Mouse (Mus musculus) liver, postnatal 0 days (tissue): ENCODE measurements around the gene Pdia5. TPM values are rescaled to one million over a fixed set of nuclear protein-coding genes. Genes with fewer than 3 reads are reported as not detected.

Experiments used
- ATAC-seq: fragments of 200-750 bp; cut with Nextera tagmentation; 2 replicates; pipeline ENCODE4 v1.8.0; 2017; ENCODE audit warnings: mild to moderate bottlenecking, moderate library complexity
- DNase-seq: peaks from one replicate; pipeline ENCODE4 v3.0.0-alpha.2; 2016
- H3K27ac ChIP-seq: fragments of 300-500 bp; sonication (generic); 2 replicates; pipeline ENCODE4 v1.5.1; 2014; ENCODE audit warnings: antibody characterized with exemption, moderate library complexity, mild to moderate bottlenecking, low read depth
- H3K27me3 ChIP-seq: fragments of 300-500 bp; sonication (generic); 2 replicates; pipeline ENCODE4 v1.6.1; 2014; ENCODE audit warnings: low read length, control low read depth, mixed read lengths; ENCODE audit not compliant: insufficient read depth
- H3K36me3 ChIP-seq: fragments of 300-500 bp; sonication (generic); replicated peaks from 2 replicates; pipeline ENCODE4 v1.6.1; 2014; ENCODE audit warnings: mild to moderate bottlenecking, control low read depth, low read length, moderate library complexity, mixed read lengths; ENCODE audit not compliant: insufficient read depth
- H3K4me1 ChIP-seq: fragments of 300-500 bp; sonication (generic); 2 replicates; pipeline ENCODE4 v1.6.1; 2014; ENCODE audit warnings: antibody characterized with exemption, mild to moderate bottlenecking, control low read depth; ENCODE audit not compliant: insufficient read depth
- H3K4me2 ChIP-seq: fragments of 300-500 bp; sonication (generic); 2 replicates; pipeline ENCODE4 v1.6.1; 2014; ENCODE audit warnings: low read depth, mild to moderate bottlenecking, low read length, moderate library complexity, mixed read lengths
- H3K4me3 ChIP-seq: fragments of 300-500 bp; sonication (generic); 2 replicates; pipeline ENCODE4 v1.5.1; 2014; ENCODE audit warnings: low read depth, low read length
- H3K9ac ChIP-seq: fragments of 300-500 bp; sonication (generic); replicated peaks from 2 replicates; pipeline ENCODE4 v1.6.1; 2014; ENCODE audit warnings: mild to moderate bottlenecking, moderate library complexity
- H3K9me3 ChIP-seq: fragments of 300-500 bp; sonication (generic); 2 replicates; pipeline ENCODE4 v1.6.1; 2016; ENCODE audit warnings: mild to moderate bottlenecking, control low read depth, low read length, mixed read lengths
- CTCF ChIP-seq: sonication (generic); IDR thresholded peaks from 2 replicates; pipeline ENCODE4 v1.5.1; 2016; ENCODE audit warnings: antibody characterized with exemption, low read depth
- EP300 ChIP-seq: IDR thresholded peaks from 2 replicates; pipeline ENCODE4 v1.6.1; 2016; ENCODE audit warnings: antibody characterized with exemption, low read depth, mild to moderate bottlenecking
- WGBS: fragments of 180-500 bp; shearing (Covaris S2); extraction: QIAGEN DNeasy Blood & Tissue Kit; methylation state at CpG from one replicate; pipeline ENCODE4 v1.1.7; 2014; ENCODE audit not compliant: insufficient replicate concordance; 5-methylcytosine and 5-hydroxymethylcytosine counted together
- polyA plus RNA-seq: library from polyadenylated mRNA; unstranded; fragments of >200 nt; fragmentation: Nextera tagmentation; extraction: Ambion mirVana; gene quantifications from 2 replicates; pipeline ENCODE4 v1.2.1, GENCODE M21; 2015

The Pdia5 gene
- polyA plus RNA-seq, 1 experiment from 2014 or later, result 58.7 TPM

DNA sequence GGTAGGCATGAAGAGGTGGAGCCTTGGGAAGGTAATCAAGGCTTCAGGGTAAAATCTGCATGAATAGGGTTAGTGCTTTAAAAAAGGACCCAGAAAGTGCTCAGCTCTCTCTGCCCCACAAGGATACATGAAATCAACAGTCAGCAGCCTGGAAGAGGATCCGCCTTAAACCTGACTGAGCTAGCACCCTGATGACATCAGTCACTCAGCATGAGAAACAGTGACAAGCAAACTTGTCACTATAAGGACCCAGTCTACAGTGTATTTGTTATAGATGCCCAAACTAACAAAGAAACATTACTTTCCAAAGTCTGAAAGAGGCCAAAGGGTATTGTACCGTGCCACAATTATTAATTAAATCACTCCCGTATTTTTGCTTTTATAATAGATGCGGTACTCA is 2.9 kb downstream of the Pdia5 start:
- no peak overlapping the region for H3K9ac ChIP-seq

DNA sequence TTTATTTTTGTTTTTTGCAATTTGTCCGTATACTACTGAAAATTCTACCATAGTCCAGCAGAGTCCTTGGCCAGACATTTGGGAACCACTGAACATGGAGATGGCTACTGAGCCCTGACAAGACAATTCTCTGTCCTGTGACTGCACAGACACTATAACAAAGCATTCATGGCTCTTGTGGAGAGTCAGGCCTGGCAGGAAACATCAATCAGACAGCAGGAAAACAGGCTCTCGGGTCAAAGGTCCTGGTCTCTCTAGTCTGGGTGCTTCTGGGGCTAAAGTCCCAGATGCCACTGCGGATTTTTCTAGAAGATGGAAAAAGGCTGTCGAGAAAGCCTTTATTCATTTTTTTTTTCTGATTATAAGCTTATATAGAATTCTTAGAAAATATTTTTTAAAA is 3.6 kb downstream of the Pdia5 start:
- Histone ChIP-seq H3K4me2 (no peak overlapping the region), H3K4me3 (no peak overlapping the region), H3K36me3 (no peaks in the 10 kb centered on the region), H3K27ac (peak overlapping the region; percentile 57), H3K9me3 (no peaks in the 10 kb centered on the region), H3K27me3 (no peaks in the 10 kb centered on the region), H3K9ac (no peak overlapping the region), H3K4me1 (peaks cover 39% of the 10 kb centered on the region)
- WGBS, result 40% methylated on average over 4 of the region's 4 CpGs
- TF ChIP-seq CTCF, result no peak
- no peak for TF ChIP-seq EP300
- DNase-seq (no peak), ATAC-seq (no peak)

More for the DNA sequence above, 2.9 kb downstream of the Pdia5 start:
- H3K4me1 ChIP-seq, result peaks cover 39% of the 10 kb centered on the region
- 83% methylated on average over 4 of the region's 4 CpGs for WGBS
- H3K4me2 ChIP-seq, result no peak overlapping the region
- H3K4me3 ChIP-seq, result no peak overlapping the region
- TF ChIP-seq CTCF (no peak), EP300 (no peak)
- peak overlapping the region; percentile 48; the same call in 1 of the 2 replicates for H3K27ac ChIP-seq
- no peak for ATAC-seq
- DNase-seq, result no peak
- H3K27me3 ChIP-seq, result no peaks in the 10 kb centered on the region
- no peaks in the 10 kb centered on the region for H3K9me3 ChIP-seq
- no peaks in the 10 kb centered on the region for H3K36me3 ChIP-seq

DNA sequence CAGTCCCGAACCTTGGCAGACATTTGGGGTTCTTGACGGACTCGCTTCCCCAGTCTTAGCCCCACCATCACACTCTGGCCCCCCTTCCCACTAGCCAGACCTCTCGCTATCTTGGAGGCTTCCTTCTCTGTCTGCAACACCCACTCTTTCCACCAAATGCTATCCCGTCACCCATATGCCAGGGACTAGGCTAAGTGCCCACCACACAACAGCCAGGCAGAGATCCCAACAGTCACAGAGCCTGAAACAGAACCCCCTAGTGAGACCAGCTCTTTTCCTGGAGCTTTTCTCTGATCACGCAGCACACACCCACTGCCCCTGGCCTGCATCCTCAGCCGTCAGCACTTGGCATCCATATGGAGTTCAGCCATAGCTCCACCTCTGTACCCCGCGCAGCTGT is 5.0 kb downstream of the Pdia5 start:
- Histone ChIP-seq H3K36me3 (no peaks in the 10 kb centered on the region), H3K27ac (no peak overlapping the region), H3K4me2 (no peak overlapping the region), H3K9me3 (no peaks in the 10 kb centered on the region), H3K9ac (no peak overlapping the region), H3K4me1 (peaks cover 36% of the 10 kb centered on the region), H3K27me3 (no peaks in the 10 kb centered on the region), H3K4me3 (no peak overlapping the region)
- no peak for TF ChIP-seq CTCF
- TF ChIP-seq EP300, result no peak
- 73% methylated on average over 9 of the region's 9 CpGs for WGBS
- DNase-seq (no peak), ATAC-seq (no peak)

DNA sequence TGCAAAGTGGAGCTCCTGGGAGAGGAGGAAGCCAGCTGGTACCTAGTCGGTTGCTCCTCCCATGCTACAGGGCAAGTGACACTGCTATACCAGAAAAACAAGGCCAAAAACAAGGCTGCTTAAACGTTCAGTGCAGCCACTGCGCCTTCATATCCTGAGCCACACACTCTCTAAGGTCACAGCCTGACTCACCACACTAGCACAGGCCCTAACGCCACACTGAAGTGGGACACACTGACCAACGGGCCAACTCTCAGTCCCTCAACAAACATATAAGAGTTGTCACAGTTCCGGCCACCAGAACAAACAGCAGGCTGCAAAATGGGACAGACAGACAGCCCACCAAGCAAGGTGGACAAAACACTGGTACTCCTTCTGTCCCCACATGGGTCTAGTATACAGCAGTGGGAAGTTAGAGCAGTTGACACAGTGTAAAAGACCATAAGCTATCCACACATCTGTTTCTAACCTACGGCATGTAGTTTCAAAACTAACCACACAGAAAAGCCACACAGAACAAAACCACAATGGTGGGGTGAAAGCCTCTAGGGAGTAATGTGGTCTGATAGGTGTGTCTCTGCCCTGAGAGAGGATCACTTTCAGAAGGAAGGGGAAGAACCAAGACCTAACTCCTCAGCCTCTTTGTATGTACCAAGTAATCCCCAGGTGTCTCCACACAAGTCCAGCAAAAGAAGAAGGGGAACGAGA is 6.0 kb downstream of the Pdia5 start:
- 39% methylated on average over 8 of the region's 8 CpGs for WGBS
- TF ChIP-seq CTCF (no peak), EP300 (no peak)
- 0 out of 2 replicates have a peak, but pooled peaks have one; percentile 18 for ATAC-seq
- H3K4me3 ChIP-seq, result no peak overlapping the region
- H3K9ac ChIP-seq, result no peak overlapping the region
- H3K4me2 ChIP-seq, result no peak overlapping the region
- no peaks in the 10 kb centered on the region for H3K36me3 ChIP-seq
- H3K27me3 ChIP-seq, result no peaks in the 10 kb centered on the region
- no peak overlapping the region for H3K27ac ChIP-seq
- DNase-seq, result no peak
- peaks cover 33% of the 10 kb centered on the region for H3K4me1 ChIP-seq
- no peaks in the 10 kb centered on the region for H3K9me3 ChIP-seq

DNA sequence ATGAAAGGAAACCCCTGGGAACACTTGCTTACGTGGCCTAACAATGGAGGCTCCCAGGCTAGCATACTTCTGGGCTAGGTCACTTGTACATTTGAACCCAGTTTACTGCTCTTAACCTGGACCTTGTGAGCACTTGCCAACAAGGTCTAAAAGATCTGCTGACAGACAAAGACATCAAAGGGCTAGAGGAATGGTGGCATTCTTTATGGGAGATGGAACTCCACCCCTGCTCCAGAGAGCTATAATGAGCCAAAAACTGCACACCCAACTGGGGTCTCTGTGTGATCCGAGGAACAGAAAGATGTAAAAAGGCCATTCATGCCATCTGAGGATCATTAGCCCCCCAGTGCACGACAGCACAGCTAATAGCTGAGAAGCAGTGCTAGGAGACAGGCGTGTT is 6.6 kb downstream of the Pdia5 start:
- DNase-seq (no peak), ATAC-seq (no peak)
- 59% methylated on average over 4 of the region's 4 CpGs for WGBS
- Histone ChIP-seq H3K36me3 (no peaks in the 10 kb centered on the region), H3K27ac (no peak overlapping the region), H3K4me1 (peaks cover 32% of the 10 kb centered on the region), H3K27me3 (no peaks in the 10 kb centered on the region), H3K4me3 (no peak overlapping the region), H3K9me3 (no peaks in the 10 kb centered on the region), H3K9ac (no peak overlapping the region), H3K4me2 (no peak overlapping the region)
- TF ChIP-seq EP300 (no peak), CTCF (no peak)

DNA sequence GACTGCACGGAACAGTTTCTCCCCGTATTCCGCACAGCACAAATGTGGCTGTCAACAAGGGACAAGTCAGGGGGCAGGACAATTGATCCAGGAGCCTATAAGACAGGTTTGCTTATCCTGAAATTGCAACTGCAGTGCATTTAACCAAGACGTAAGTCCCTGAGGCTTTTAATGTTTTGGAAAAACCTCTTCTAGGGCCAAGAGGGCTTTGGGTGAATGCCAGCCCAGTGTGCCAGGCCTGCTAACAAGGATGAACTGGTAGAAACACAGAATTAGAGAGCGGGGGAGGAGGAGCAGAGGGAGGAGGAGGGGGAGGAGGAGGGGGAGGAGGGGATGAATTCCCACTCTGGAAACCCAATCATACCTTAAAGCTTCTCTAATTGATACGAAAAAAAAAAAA is 11.4 kb downstream of the Pdia5 start:
- DNase-seq (no peak), ATAC-seq (no peak)
- Histone ChIP-seq H3K4me3 (no peak overlapping the region), H3K4me1 (peaks cover 4% of the 10 kb centered on the region; the same call in 1 of the 2 replicates), H3K9me3 (no peaks in the 10 kb centered on the region), H3K27ac (no peak overlapping the region), H3K9ac (no peak overlapping the region), H3K36me3 (no peaks in the 10 kb centered on the region), H3K4me2 (no peak overlapping the region), H3K27me3 (no peaks in the 10 kb centered on the region)
- WGBS, result 78% methylated on average over 6 of the region's 6 CpGs
- no peak for TF ChIP-seq EP300
- TF ChIP-seq CTCF, result no peak

DNA sequence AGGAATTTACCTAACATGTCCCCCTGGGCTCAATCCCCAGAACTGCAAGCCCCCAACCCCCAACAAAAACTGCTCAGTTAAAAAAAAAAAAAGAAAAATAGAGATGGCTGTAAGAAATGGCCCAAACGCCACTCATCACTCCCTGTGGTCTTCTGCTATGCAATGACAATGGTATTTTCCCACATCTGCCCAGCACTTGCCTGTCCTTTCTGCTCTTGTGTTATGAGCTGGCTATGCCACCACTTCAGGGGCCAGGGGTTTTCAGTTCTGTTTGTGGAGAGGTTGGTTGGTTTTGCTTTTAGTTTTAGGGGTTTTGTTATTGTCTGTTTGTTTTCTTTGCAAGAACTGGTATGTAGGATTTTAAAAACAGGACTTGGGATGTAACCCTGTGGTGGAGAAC is 13.4 kb downstream of the Pdia5 start:
- Histone ChIP-seq H3K27me3 (no peaks in the 10 kb centered on the region), H3K4me1 (no peaks in the 10 kb centered on the region), H3K4me3 (no peak overlapping the region), H3K9ac (no peak overlapping the region), H3K9me3 (no peaks in the 10 kb centered on the region), H3K36me3 (0 out of 2 replicates have a peak, but pooled peaks cover 2% of the 10 kb centered on the region), H3K27ac (no peak overlapping the region), H3K4me2 (no peak overlapping the region)
- ATAC-seq (no peak), DNase-seq (no peak)
- TF ChIP-seq CTCF (no peak), EP300 (no peak)
- WGBS, result 46% methylated on average over 1 of the region's 1 CpGs
